13 mouse cellular contexts compared by ENCODE assay signal in genomic region chr9:64195554-64195953, GRCm38 (mm10). TPM values are rescaled to one million over a fixed set of nuclear protein-coding genes. Genes with fewer than 3 reads are reported as not detected.
DNase-seq lines count a peak whose midpoint lies in the region; ATAC-seq and TF ChIP-seq lines count a peak whose summit lies in the region.
"Had no signal": no experiment of that assay in that cellular context is flagged by ENCODE, and none has a peak within 500 bp of the region (broad histone marks: within the 10 kb centered on the region; RNA-seq: fewer than 3 reads in every experiment).

No protein-coding gene starts in this region.

- no peaks in the 10 kb centered on the region for H3K27me3 ChIP-seq in heart, embryonic 15.5 days
- no peaks in the 10 kb centered on the region for H3K27me3 ChIP-seq in heart, embryonic 10.5 days (ENCODE audit: insufficient read depth, poor library complexity, severe bottlenecking)
- no peaks in the 10 kb centered on the region for H3K27me3 ChIP-seq in embryonic facial prominence, embryonic 14.5 days (replicated peaks; ENCODE audit: control insufficient read depth, insufficient read depth, low read length)
- H3K27me3 ChIP-seq in lung, postnatal 0 days (replicated peaks; ENCODE audit: insufficient read depth, low read length) = no peaks in the 10 kb centered on the region
- H3K27me3 ChIP-seq: liver, embryonic 13.5 days; neural tube, embryonic 15.5 days had no signal

- no peak for ATAC-seq in heart, embryonic 15.5 days (replicated peaks; ENCODE audit: insufficient number of reproducible peaks, insufficient read depth, low FRiP score, low read depth)
- ATAC-seq in embryonic facial prominence, embryonic 14.5 days (ENCODE audit: low read depth) = no peak; the same call in 1 of the 2 replicates
- ATAC-seq in lung, postnatal 0 days = no peak
- ATAC-seq: forebrain, postnatal 0 days had no signal

- 52% methylated on average over 4 of the region's 4 CpGs for WGBS in heart, embryonic 15.5 days
- WGBS in heart, embryonic 10.5 days = 64% methylated on average over 4 of the region's 4 CpGs
- 63% methylated on average over 4 of the region's 4 CpGs for WGBS in embryonic facial prominence, embryonic 14.5 days
- 71% methylated on average over 4 of the region's 4 CpGs for WGBS in lung, postnatal 0 days

- no peak overlapping the region for H3K4me3 ChIP-seq in heart, embryonic 15.5 days
- no peak overlapping the region for H3K4me3 ChIP-seq in heart, embryonic 10.5 days
- H3K4me3 ChIP-seq in embryonic facial prominence, embryonic 14.5 days (ENCODE audit: low read depth, low read length) = no peak overlapping the region
- no peak overlapping the region for H3K4me3 ChIP-seq in lung, postnatal 0 days (ENCODE audit: low read depth, low read length)
- H3K4me3 ChIP-seq: liver, embryonic 13.5 days; neural tube, embryonic 15.5 days had no signal

- H3K4me2 ChIP-seq in heart, embryonic 15.5 days = no peak overlapping the region
- no peak overlapping the region for H3K4me2 ChIP-seq in embryonic facial prominence, embryonic 14.5 days (ENCODE audit: low read depth, low read length)
- H3K4me2 ChIP-seq in lung, postnatal 0 days (replicated peaks; ENCODE audit: low read depth, low read length) = no peak overlapping the region
- H3K4me2 ChIP-seq: hindbrain, embryonic 14.5 days; liver, embryonic 13.5 days; neural tube, embryonic 15.5 days had no signal

- H3K36me3 ChIP-seq in heart, embryonic 15.5 days = peaks cover 28% of the 10 kb centered on the region
- H3K36me3 ChIP-seq in heart, embryonic 10.5 days = peaks cover 59% of the 10 kb centered on the region
- H3K36me3 ChIP-seq in embryonic facial prominence, embryonic 14.5 days (ENCODE audit: control insufficient read depth, insufficient read depth, low read length) = peaks cover 51% of the 10 kb centered on the region
- peaks cover 20% of the 10 kb centered on the region; the same call in 1 of the 2 replicates for H3K36me3 ChIP-seq in lung, postnatal 0 days (ENCODE audit: insufficient read depth, low read length)

- TF ChIP-seq EP300 in lung, postnatal 0 days (IDR thresholded peaks at IDR 0.05) = no peak

- H3K9ac ChIP-seq in heart, embryonic 15.5 days = no peak overlapping the region
- no peak overlapping the region for H3K9ac ChIP-seq in embryonic facial prominence, embryonic 14.5 days (ENCODE audit: low read depth, low read length)
- no peak overlapping the region for H3K9ac ChIP-seq in lung, postnatal 0 days (replicated peaks; ENCODE audit: low read depth)
- H3K9ac ChIP-seq: forebrain, postnatal 0 days; hindbrain, embryonic 14.5 days; liver, embryonic 13.5 days; neural tube, embryonic 15.5 days had no signal

- peaks cover 15% of the 10 kb centered on the region for H3K4me1 ChIP-seq in heart, embryonic 15.5 days (replicated peaks)
- H3K4me1 ChIP-seq in heart, embryonic 10.5 days = peaks cover 20% of the 10 kb centered on the region
- no peaks in the 10 kb centered on the region for H3K4me1 ChIP-seq in embryonic facial prominence, embryonic 14.5 days (ENCODE audit: control insufficient read depth, insufficient read depth, low read length)
- H3K4me1 ChIP-seq in lung, postnatal 0 days (ENCODE audit: insufficient read depth, low read depth, low read length) = no peaks in the 10 kb centered on the region
- H3K4me1 ChIP-seq: liver, embryonic 13.5 days; neural tube, embryonic 15.5 days had no signal

- no peak for TF ChIP-seq CTCF in lung, postnatal 0 days (IDR thresholded peaks at IDR 0.05)

- H3K9me3 ChIP-seq in heart, embryonic 15.5 days (replicated peaks) = no peaks in the 10 kb centered on the region
- no peaks in the 10 kb centered on the region for H3K9me3 ChIP-seq in heart, embryonic 10.5 days
- H3K9me3 ChIP-seq in embryonic facial prominence, embryonic 14.5 days (ENCODE audit: control insufficient read depth, low read length) = no peaks in the 10 kb centered on the region
- no peaks in the 10 kb centered on the region for H3K9me3 ChIP-seq in lung, postnatal 0 days (ENCODE audit: low read length)
- H3K9me3 ChIP-seq: liver, embryonic 13.5 days; neural tube, embryonic 15.5 days had no signal

- H3K27ac ChIP-seq in heart, embryonic 15.5 days = 0 out of 2 replicates have a peak overlapping the region, but pooled peaks have one; percentile 5
- H3K27ac ChIP-seq in heart, embryonic 10.5 days = no peak overlapping the region
- H3K27ac ChIP-seq in embryonic facial prominence, embryonic 14.5 days (replicated peaks; ENCODE audit: low read depth, low read length) = no peak overlapping the region
- no peak overlapping the region for H3K27ac ChIP-seq in lung, postnatal 0 days (ENCODE audit: low read length)
- H3K27ac ChIP-seq: hindbrain, embryonic 14.5 days; liver, embryonic 13.5 days; neural tube, embryonic 15.5 days had no signal

- DNase-seq in heart, embryonic 10.5 days (ENCODE audit: low spot score) = no peak
- DNase-seq in embryonic facial prominence, embryonic 14.5 days (ENCODE audit: low spot score) = peak; percentile 19
- peak; percentile 66 for DNase-seq in layer of hippocampus, adult 9-10 months (ENCODE audit: low spot score)
- DNase-seq in right cerebral cortex, adult 2 months (ENCODE audit: low spot score in 2 of 2) = peak; percentile 75 to 83
- no peak for DNase-seq in thymus, postnatal 25 days
- no peak for DNase-seq in cerebellum, postnatal 14 days
- no peak for DNase-seq in lung, postnatal 0 days (ENCODE audit: low spot score)
- DNase-seq: embryo, embryonic 11 days; forebrain, postnatal 0 days; liver, embryonic 13.5 days had no signal

RNA-seq across cellular contexts. Expression of gene Snapc5, which starts 16.5 kb away (rescaled TPM):
- 29.6 and 29.9 TPM in 2 replicates for polyA plus RNA-seq in heart, embryonic 15.5 days (2015; fragmentation: Nextera tagmentation; extraction: Ambion mirVana)
- polyA plus RNA-seq in heart, embryonic 10.5 days (2016; fragmentation: Nextera tagmentation; extraction: Ambion mirVana) = 25.8 and 29.8 TPM in 2 replicates
- 19.2 and 21.2 TPM in 2 replicates for polyA plus RNA-seq in embryonic facial prominence, embryonic 14.5 days (2014; fragmentation: Nextera tagmentation; extraction: Ambion mirVana)
- 35.5 and 47.4 TPM in 2 replicates for polyA plus RNA-seq in lung, postnatal 0 days (2015; fragmentation: Nextera tagmentation; extraction: Ambion mirVana)

RNA-seq across cellular contexts. Expression of gene Rpl4, which starts 22.4 kb away (rescaled TPM):
- polyA plus RNA-seq in heart, embryonic 15.5 days (2015; fragmentation: Nextera tagmentation; extraction: Ambion mirVana) = 648 and 701 TPM in 2 replicates
- polyA plus RNA-seq in heart, embryonic 10.5 days (2016; fragmentation: Nextera tagmentation; extraction: Ambion mirVana) = 998 and 1,151 TPM in 2 replicates
- polyA plus RNA-seq in embryonic facial prominence, embryonic 14.5 days (2014; fragmentation: Nextera tagmentation; extraction: Ambion mirVana) = 1,344 and 1,393 TPM in 2 replicates
- polyA plus RNA-seq in lung, postnatal 0 days (2015; fragmentation: Nextera tagmentation; extraction: Ambion mirVana) = 679 and 693 TPM in 2 replicates

RNA-seq across cellular contexts. Expression of gene Zwilch, which starts 22.6 kb away (rescaled TPM):
- polyA plus RNA-seq in heart, embryonic 15.5 days (2015; fragmentation: Nextera tagmentation; extraction: Ambion mirVana) = 14.7 and 19.2 TPM in 2 replicates
- polyA plus RNA-seq in heart, embryonic 10.5 days (2016; fragmentation: Nextera tagmentation; extraction: Ambion mirVana) = 28.1 and 31.6 TPM in 2 replicates
- polyA plus RNA-seq in embryonic facial prominence, embryonic 14.5 days (2014; fragmentation: Nextera tagmentation; extraction: Ambion mirVana) = 10.6 and 17.4 TPM in 2 replicates
- polyA plus RNA-seq in lung, postnatal 0 days (2015; fragmentation: Nextera tagmentation; extraction: Ambion mirVana) = 1.5 and 1.7 TPM in 2 replicates

RNA-seq across cellular contexts. Expression of gene Uchl4, which starts 39.4 kb away (rescaled TPM):
- polyA plus RNA-seq in heart, embryonic 15.5 days (2015; fragmentation: Nextera tagmentation; extraction: Ambion mirVana) = 1.3 and 2.0 TPM in 2 replicates
- 3.2 TPM in 2 replicates for polyA plus RNA-seq in heart, embryonic 10.5 days (2016; fragmentation: Nextera tagmentation; extraction: Ambion mirVana)
- 2.2 and 2.3 TPM in 2 replicates for polyA plus RNA-seq in embryonic facial prominence, embryonic 14.5 days (2014; fragmentation: Nextera tagmentation; extraction: Ambion mirVana)
- 1.0 and 1.1 TPM in 2 replicates for polyA plus RNA-seq in lung, postnatal 0 days (2015; fragmentation: Nextera tagmentation; extraction: Ambion mirVana)

RNA-seq across cellular contexts. Expression of gene Map2k1, which starts 57.9 kb away (rescaled TPM):
- polyA plus RNA-seq in heart, embryonic 15.5 days (2015; fragmentation: Nextera tagmentation; extraction: Ambion mirVana) = 78.3 and 80.8 TPM in 2 replicates
- 108 and 118 TPM in 2 replicates for polyA plus RNA-seq in heart, embryonic 10.5 days (2016; fragmentation: Nextera tagmentation; extraction: Ambion mirVana)
- 105 and 109 TPM in 2 replicates for polyA plus RNA-seq in embryonic facial prominence, embryonic 14.5 days (2014; fragmentation: Nextera tagmentation; extraction: Ambion mirVana)
- 67.1 and 77.6 TPM in 2 replicates for polyA plus RNA-seq in lung, postnatal 0 days (2015; fragmentation: Nextera tagmentation; extraction: Ambion mirVana)

Comparison
In these comparisons a context has a peak if more than half of its experiments do, and no peak if none do; other contexts are left out.
1. DNase-seq: peak in embryonic facial prominence, embryonic 14.5 days (single experiment), layer of hippocampus, adult 9-10 months (single experiment) and right cerebral cortex, adult 2 months (2 of 2); none in heart, embryonic 10.5 days (single experiment), thymus, postnatal 25 days (single experiment), cerebellum, postnatal 14 days (0 of 2) and lung, postnatal 0 days (single experiment).